Mouse (Mus musculus): ENCODE measurements around the gene Gm44973. TPM values are rescaled to one million over a fixed set of nuclear protein-coding genes. Genes with fewer than 3 reads are reported as not detected.
A peak's percentile ranks its signal among the peaks of the same experiment; 100 is the strongest.
"Not testable (repeated sequence)": the region's sequence is repeated elsewhere in the genome, so short reads cannot be mapped to it uniquely, and the experiment has no call there.

Gene Gm44973
- polyA plus RNA-seq, 1 experiment: not detected

- TF ChIP-seq CTCF (IDR thresholded peaks at IDR 0.05; ENCODE audit: insufficient read depth, low read length): no peak
- TF ChIP-seq POLR2A (IDR thresholded peaks at IDR 0.05; ENCODE audit: borderline replicate concordance, extremely low read depth, low read depth, low read length): no peak
- WGBS: 59% methylated on average over 1 of the region's 1 CpGs
- Histone ChIP-seq H3K4me3 (replicated peaks; ENCODE audit: extremely low read depth, low read depth, low read length) (no peak overlapping the region), H3K4me1 (ENCODE audit: control insufficient read depth, insufficient read depth, low read length) (no peaks in the 10 kb centered on the region; the same call in 1 of the 2 replicates)
- no peak for DNase-seq
Measured at GRCm38 (mm10) chr7:5073586-5073985, 58.3 kb downstream of the Gm44973 start.

DNA sequence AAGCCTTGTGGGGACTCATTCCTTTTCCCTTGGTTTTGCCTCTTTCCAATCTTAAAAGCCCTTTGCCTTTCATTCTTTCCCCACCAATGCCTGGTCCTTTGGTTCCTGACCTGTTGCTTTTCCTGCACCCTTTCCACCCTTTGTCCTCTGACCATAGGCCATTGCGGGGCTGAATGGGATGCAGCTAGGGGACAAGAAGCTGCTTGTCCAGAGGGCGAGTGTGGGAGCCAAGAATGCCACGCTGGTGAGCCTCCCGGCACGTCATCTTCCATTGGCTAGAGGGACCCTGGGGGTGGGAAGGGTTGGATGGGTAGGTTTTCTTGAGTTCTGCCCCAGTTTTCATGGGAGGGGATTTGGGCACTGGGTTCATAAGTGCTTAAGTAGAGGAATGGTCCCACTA lies 59.7 kb downstream of the Gm44973 start:
- no peaks in the 10 kb centered on the region; the same call in 1 of the 2 replicates for H3K4me1 ChIP-seq (ENCODE audit: control insufficient read depth, insufficient read depth, low read length)
- no peak for DNase-seq
- WGBS: 88% methylated on average over 5 of the region's 5 CpGs
- no peak for TF ChIP-seq POLR2A (IDR thresholded peaks at IDR 0.05; ENCODE audit: borderline replicate concordance, extremely low read depth, low read depth, low read length)
- no peak for TF ChIP-seq CTCF (IDR thresholded peaks at IDR 0.05; ENCODE audit: insufficient read depth, low read length)
- H3K4me3 ChIP-seq (replicated peaks; ENCODE audit: extremely low read depth, low read depth, low read length): no peak overlapping the region

DNA sequence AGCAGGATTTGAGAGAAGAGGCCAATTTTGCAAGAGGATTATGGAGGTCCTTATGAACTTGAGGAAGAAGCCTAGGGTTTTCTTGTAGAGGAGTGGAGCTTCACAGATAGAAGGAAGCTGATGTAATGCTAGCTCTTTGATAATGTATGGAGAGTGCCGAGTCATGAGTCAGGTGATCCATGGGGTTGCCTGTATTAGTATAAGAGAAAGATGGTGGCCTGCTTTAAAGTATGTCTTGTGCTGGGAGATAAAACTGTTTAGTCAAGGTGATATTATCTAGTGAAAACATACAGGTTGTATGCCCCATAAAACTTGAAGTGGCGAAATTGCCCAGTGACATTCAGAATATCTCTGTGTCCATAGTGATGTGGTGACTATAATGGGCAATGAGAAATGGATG lies 61.6 kb downstream of the Gm44973 start:
- no peak for DNase-seq
- 78% methylated on average over 2 of the region's 2 CpGs for WGBS
- peaks cover 2% of the 10 kb centered on the region; the same call in 1 of the 2 replicates for H3K4me1 ChIP-seq (ENCODE audit: control insufficient read depth, insufficient read depth, low read length)
- no peak for TF ChIP-seq CTCF (IDR thresholded peaks at IDR 0.05; ENCODE audit: insufficient read depth, low read length)
- TF ChIP-seq POLR2A (IDR thresholded peaks at IDR 0.05; ENCODE audit: borderline replicate concordance, extremely low read depth, low read depth, low read length): no peak
- no peak overlapping the region for H3K4me3 ChIP-seq (replicated peaks; ENCODE audit: extremely low read depth, low read depth, low read length)

GRCm38 (mm10) chr7:5079365-5080009 lies 64.2 kb downstream of the Gm44973 start:
- H3K4me3 ChIP-seq (replicated peaks; ENCODE audit: extremely low read depth, low read depth, low read length): peak overlapping the region; percentile 58
- WGBS: 26% methylated on average over 10 of the region's 13 CpGs
- not testable (repeated sequence) for H3K4me1 ChIP-seq (ENCODE audit: control insufficient read depth, insufficient read depth, low read length); DNase-seq

DNA sequence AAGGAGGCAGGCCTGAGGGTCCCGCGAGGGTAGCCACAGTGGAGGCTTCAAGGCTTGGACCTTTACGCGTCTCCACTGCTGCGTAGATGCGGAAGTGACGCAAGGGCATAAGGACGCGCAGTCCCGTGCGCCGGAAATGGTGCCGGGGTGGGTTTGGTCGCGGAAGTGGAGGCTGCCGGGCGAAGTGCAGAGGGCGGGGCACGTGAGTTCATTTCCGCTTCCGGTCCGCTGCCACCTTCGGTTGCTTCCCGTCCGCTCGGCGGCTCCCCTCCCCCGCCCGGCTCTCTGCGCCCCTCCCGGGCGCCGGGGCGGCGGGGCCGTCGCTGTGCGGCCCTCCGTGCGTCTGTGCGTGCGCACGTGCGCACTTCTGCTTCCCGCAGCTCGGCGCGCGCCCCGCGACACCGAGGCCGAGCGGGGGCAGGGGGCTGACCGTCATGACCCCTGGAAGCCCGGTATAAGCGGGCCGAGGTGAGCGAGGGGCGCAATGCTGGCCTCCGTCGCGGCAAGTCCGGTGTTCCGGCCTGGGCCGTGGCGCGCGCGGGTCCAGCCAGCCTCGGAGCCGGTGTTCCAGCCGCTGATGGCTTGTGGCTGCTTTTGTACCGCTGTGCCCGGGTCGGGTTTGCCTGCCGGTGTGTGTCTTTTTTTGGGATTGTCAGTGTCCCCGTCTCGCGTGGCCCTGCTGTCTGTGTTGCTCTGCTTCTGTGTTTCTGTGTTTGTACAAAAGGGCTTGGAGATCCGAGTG lies 64.9 kb downstream of the Gm44973 start, which contains the start of gene Epn1:
Gene Epn1 (plus strand): TSS at position 226 of the 742 bp plus-strand sequence.
- peak; percentile 94 for DNase-seq
- H3K4me3 ChIP-seq (replicated peaks; ENCODE audit: extremely low read depth, low read depth, low read length): peak within 1 kb of the TSS; percentile 58
- peaks cover 4% of the 10 kb centered on the region; the same call in 1 of the 2 replicates for H3K4me1 ChIP-seq (ENCODE audit: control insufficient read depth, insufficient read depth, low read length)
- under 1% methylated on average over 81 of the region's 81 CpGs for WGBS
- TF ChIP-seq CTCF (IDR thresholded peaks at IDR 0.05; ENCODE audit: insufficient read depth, low read length) (no peak), POLR2A (IDR thresholded peaks at IDR 0.05; ENCODE audit: borderline replicate concordance, extremely low read depth, low read depth, low read length) (peak; percentile 76; the same call in 1 of the 2 replicates)

DNA sequence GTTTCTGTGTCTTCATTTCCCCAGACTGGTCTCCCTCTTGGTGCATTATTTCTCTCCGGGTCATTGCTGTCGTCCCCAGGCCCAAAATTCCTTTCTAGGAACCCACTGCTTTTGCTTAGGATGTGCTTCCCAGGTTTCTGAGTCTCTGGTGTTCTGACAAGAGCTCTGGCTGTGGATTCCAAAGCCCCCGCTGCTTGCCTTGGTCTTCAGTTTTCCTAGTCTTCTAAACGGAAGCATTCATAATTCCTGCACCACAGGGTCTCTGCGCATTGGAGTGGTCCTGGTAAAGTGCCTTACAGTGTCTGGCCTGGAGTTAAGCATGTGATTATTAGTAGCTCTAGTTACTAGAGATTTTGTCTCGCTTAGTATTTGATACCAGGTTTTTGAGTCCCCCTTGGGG lies 65.5 kb downstream of the Gm44973 start:
- no peak for TF ChIP-seq POLR2A (IDR thresholded peaks at IDR 0.05; ENCODE audit: borderline replicate concordance, extremely low read depth, low read depth, low read length)
- no peak for TF ChIP-seq CTCF (IDR thresholded peaks at IDR 0.05; ENCODE audit: insufficient read depth, low read length)
- 7% methylated on average over 6 of the region's 6 CpGs for WGBS
- peaks cover 6% of the 10 kb centered on the region; the same call in 1 of the 2 replicates for H3K4me1 ChIP-seq (ENCODE audit: control insufficient read depth, insufficient read depth, low read length)
- DNase-seq: no peak
- H3K4me3 ChIP-seq (replicated peaks; ENCODE audit: extremely low read depth, low read depth, low read length): peak overlapping the region; percentile 58

GRCm38 (mm10) chr7:5081241-5081640 lies 65.9 kb downstream of the Gm44973 start:
- 37% methylated on average over 6 of the region's 6 CpGs for WGBS
- TF ChIP-seq CTCF (IDR thresholded peaks at IDR 0.05; ENCODE audit: insufficient read depth, low read length) (no peak), POLR2A (IDR thresholded peaks at IDR 0.05; ENCODE audit: borderline replicate concordance, extremely low read depth, low read depth, low read length) (no peak)
- Histone ChIP-seq H3K4me1 (ENCODE audit: control insufficient read depth, insufficient read depth, low read length) (peaks cover 6% of the 10 kb centered on the region; the same call in 1 of the 2 replicates), H3K4me3 (replicated peaks; ENCODE audit: extremely low read depth, low read depth, low read length) (no peak overlapping the region)
- no peak for DNase-seq

- TF ChIP-seq CTCF (IDR thresholded peaks at IDR 0.05; ENCODE audit: insufficient read depth, low read length) (no peak), POLR2A (IDR thresholded peaks at IDR 0.05; ENCODE audit: borderline replicate concordance, extremely low read depth, low read depth, low read length) (no peak)
- no peak overlapping the region for H3K4me3 ChIP-seq (replicated peaks; ENCODE audit: extremely low read depth, low read depth, low read length)
- WGBS: 86% methylated on average over 2 of the region's 2 CpGs
- no peak for DNase-seq
- H3K4me1 ChIP-seq (ENCODE audit: control insufficient read depth, insufficient read depth, low read length): peaks cover 6% of the 10 kb centered on the region; the same call in 1 of the 2 replicates
Measured at GRCm38 (mm10) chr7:5081939-5082338, 66.6 kb downstream of the Gm44973 start.

Other genes starting within 250 kb of the Gm44973 start
- not detected in 2 replicates for gene Fam71e2, start 244.2 kb upstream of the Gm44973 start, polyA plus RNA-seq (2012; rRNA removed)
- 0.65 and 0.68 TPM in 2 replicates for gene Il11, start 232.6 kb upstream of the Gm44973 start, polyA plus RNA-seq (2012; rRNA removed)
- not detected in 2 replicates for gene Tmem190, start 232.6 kb upstream of the Gm44973 start, polyA plus RNA-seq (2012; rRNA removed)
- 59.4 and 97.7 TPM in 2 replicates for gene Tmem238, start 225.8 kb upstream of the Gm44973 start, polyA plus RNA-seq (2012; rRNA removed)
- 171 and 204 TPM in 2 replicates for gene Rpl28, start 222.6 kb upstream of the Gm44973 start, polyA plus RNA-seq (2012; rRNA removed)
- 135 and 210 TPM in 2 replicates for gene Ube2s, start 202.9 kb upstream of the Gm44973 start, polyA plus RNA-seq (2012; rRNA removed)
- 2.5 and 3.4 TPM in 2 replicates for gene Shisa7, start 170.8 kb upstream of the Gm44973 start, polyA plus RNA-seq (2012; rRNA removed)
- gene Isoc2b, start 145.2 kb upstream of the Gm44973 start, polyA plus RNA-seq (2012; rRNA removed): 14.1 and 22.3 TPM in 2 replicates
- gene Isoc2a, start 138.3 kb upstream of the Gm44973 start, polyA plus RNA-seq (2012; rRNA removed): 13.4 and 15.0 TPM in 2 replicates
- 0.15 and 0.20 TPM in 2 replicates for gene Gm36210, start 109.0 kb upstream of the Gm44973 start, polyA plus RNA-seq (2012; rRNA removed)
- gene Zfp628, start 100.3 kb upstream of the Gm44973 start, polyA plus RNA-seq (2012; rRNA removed): 20.6 and 24.7 TPM in 2 replicates
- gene Nat14, start 93.5 kb upstream of the Gm44973 start, polyA plus RNA-seq (2012; rRNA removed): 7.1 and 7.6 TPM in 2 replicates
- 7.5 and 8.0 TPM in 2 replicates for gene Ssc5d, start 89.7 kb upstream of the Gm44973 start, polyA plus RNA-seq (2012; rRNA removed)
- 5.6 and 24.2 TPM in 2 replicates for gene Sbk2, start 51.1 kb upstream of the Gm44973 start, polyA plus RNA-seq (2012; rRNA removed)
- 6.5 and 9.0 TPM in 2 replicates for gene Sbk3, start 44.3 kb upstream of the Gm44973 start, polyA plus RNA-seq (2012; rRNA removed)
- gene Zfp579, start 19.3 kb upstream of the Gm44973 start, polyA plus RNA-seq (2012; rRNA removed): 84.1 and 90.7 TPM in 2 replicates
- 37.0 and 43.5 TPM in 2 replicates for gene Zfp524, start 1.1 kb upstream of the Gm44973 start, polyA plus RNA-seq (2012; rRNA removed)
- 32.2 and 33.9 TPM in 2 replicates for gene Fiz1, start 799 bp upstream of the Gm44973 start, polyA plus RNA-seq (2012; rRNA removed)
- gene Zfp865, start 4.9 kb downstream of the Gm44973 start, polyA plus RNA-seq (2012; rRNA removed): 43.2 and 47.9 TPM in 2 replicates
- gene Ccdc106, start 5.1 kb downstream of the Gm44973 start, polyA plus RNA-seq (2012; rRNA removed): 0.90 and 0.97 TPM in 2 replicates
- gene 4632433K11Rik, start 18.6 kb downstream of the Gm44973 start, polyA plus RNA-seq (2012; rRNA removed): not detected in 2 replicates
- 5.2 and 6.9 TPM in 2 replicates for gene Zfp784, start 22.9 kb downstream of the Gm44973 start, polyA plus RNA-seq (2012; rRNA removed)
- 36.0 and 37.9 TPM in 2 replicates for gene Zfp580, start 36.0 kb downstream of the Gm44973 start, polyA plus RNA-seq (2012; rRNA removed)
- gene U2af2, start 46.6 kb downstream of the Gm44973 start, polyA plus RNA-seq (2012; rRNA removed): 145 and 189 TPM in 2 replicates
- 151 and 160 TPM in 2 replicates for gene Epn1, start 64.7 kb downstream of the Gm44973 start, polyA plus RNA-seq (2012; rRNA removed)
- not detected in 2 replicates for gene Rfpl4, start 101.5 kb downstream of the Gm44973 start, polyA plus RNA-seq (2012; rRNA removed)
- gene Rasl2-9, start 110.5 kb downstream of the Gm44973 start, polyA plus RNA-seq (2012; rRNA removed): 0.24 TPM in 1 of 2 replicates, not detected in the other
- not detected in 2 replicates for gene Vmn1r55, start 134.2 kb downstream of the Gm44973 start, polyA plus RNA-seq (2012; rRNA removed)
- not detected in 2 replicates for gene Vmn1r56, start 181.3 kb downstream of the Gm44973 start, polyA plus RNA-seq (2012; rRNA removed)
- not detected in 2 replicates for gene Vmn1r57, start 203.0 kb downstream of the Gm44973 start, polyA plus RNA-seq (2012; rRNA removed)